Mouse (Mus musculus) CH12.LX (cell line): ENCODE data around the gene Rassf8. TPM values are rescaled to one million over a fixed set of nuclear protein-coding genes. Genes with fewer than 3 reads are reported as not detected.

Source experiments
- DNase-seq: peaks from one replicate; pipeline ENCODE4 v3.0.0-alpha.2; 2013; ENCODE audit errors: extremely low read depth
- H3K27ac ChIP-seq: 2 replicates; pipeline ENCODE4 v1.5.1; 2012; ENCODE audit warnings: low read depth, mild to moderate bottlenecking, control low read depth, moderate library complexity; ENCODE audit not compliant: insufficient read depth
- H3K27me3 ChIP-seq: replicated peaks from 2 replicates; pipeline ENCODE3; 2012; ENCODE audit warnings: inconsistent platforms
- H3K36me3 ChIP-seq, 2 experiments: replicated peaks in 1 of 2; 2 replicates each; pipeline versions ENCODE3 to v1.6.1; 2012; ENCODE audit warnings: inconsistent platforms in 1 of 2, low read length in 1 of 2, mild to moderate bottlenecking in 1 of 2, mixed read lengths in 1 of 2, moderate library complexity in 1 of 2; ENCODE audit not compliant: control insufficient read depth in 1 of 2, insufficient read depth in 1 of 2
- H3K4me1 ChIP-seq, 2 experiments: 2 replicates each; pipeline ENCODE4 v1.6.1; 2012; ENCODE audit warnings: inconsistent platforms in 1 of 2, moderate library complexity in 1 of 2; ENCODE audit not compliant: insufficient read depth in 2 of 2, control insufficient read depth in 1 of 2
- H3K4me2 ChIP-seq: 2 replicates; pipeline ENCODE4 v1.6.1; 2012; ENCODE audit warnings: low read depth, mild to moderate bottlenecking, control low read depth; ENCODE audit not compliant: poor library complexity, insufficient read depth, severe bottlenecking
- H3K4me3 ChIP-seq, 3 experiments: fragments of 150-350 bp in 1 of 3; sonication (generic) in 1 of 3; replicated peaks in 1 of 3; 2 replicates each; pipeline versions ENCODE3 to v1.5.1; 2011 to 2012; ENCODE audit warnings: low read depth in 2 of 3, low read length in 2 of 3, mild to moderate bottlenecking in 2 of 3, moderate library complexity in 2 of 3, control low read depth in 1 of 3, improper control_type of control experiment in 1 of 3, inconsistent platforms in 1 of 3, mixed read lengths in 1 of 3; ENCODE audit not compliant: poor library complexity in 1 of 3
- H3K79me2 ChIP-seq: replicated peaks from 2 replicates; pipeline ENCODE4 v1.6.1; 2012; ENCODE audit warnings: mild to moderate bottlenecking, moderate library complexity; ENCODE audit not compliant: control insufficient read depth, poor library complexity, insufficient read depth, severe bottlenecking; ENCODE audit errors: extremely low read depth
- H3K9ac ChIP-seq: 2 replicates; pipeline ENCODE4 v1.6.1; 2012; ENCODE audit warnings: low read depth, mild to moderate bottlenecking, control low read depth, moderate library complexity; ENCODE audit not compliant: insufficient read depth
- H3K9me3 ChIP-seq: replicated peaks from 2 replicates; pipeline ENCODE3; 2012; ENCODE audit warnings: low read length, inconsistent platforms, mixed read lengths
- BHLHE40 ChIP-seq: IDR thresholded peaks from 2 replicates; pipeline ENCODE4 v1.6.1; 2011; ENCODE audit warnings: mild to moderate bottlenecking, low read depth, low read length, improper control_type of control experiment
- CHD1 ChIP-seq: IDR thresholded peaks from 2 replicates; pipeline ENCODE4 v1.6.1; 2012; ENCODE audit warnings: low read depth, low read length, improper control_type of control experiment, inconsistent platforms
- CHD2 ChIP-seq: IDR thresholded peaks from 2 replicates; pipeline ENCODE4 v1.6.1; 2011; ENCODE audit warnings: low read length, improper control_type of control experiment
- EP300 ChIP-seq: IDR thresholded peaks from 2 replicates; pipeline ENCODE4 v1.6.1; 2011; ENCODE audit warnings: low read length, improper control_type of control experiment
- GABPA ChIP-seq: IDR thresholded peaks from 2 replicates; pipeline ENCODE4 v1.6.1; 2012; ENCODE audit warnings: low read depth, low read length, improper control_type of control experiment, inconsistent platforms; ENCODE audit not compliant: insufficient replicate concordance
- HCFC1 ChIP-seq: IDR thresholded peaks from 2 replicates; pipeline ENCODE4 v1.6.1; 2012; ENCODE audit warnings: low read depth, mild to moderate bottlenecking, inconsistent platforms, low read length, improper control_type of control experiment
- JUN ChIP-seq: IDR thresholded peaks from 2 replicates; pipeline ENCODE4 v1.6.1; 2011; ENCODE audit warnings: low read depth, mild to moderate bottlenecking, low read length, improper control_type of control experiment, moderate library complexity; ENCODE audit not compliant: insufficient read depth
- KAT2A ChIP-seq: IDR thresholded peaks from 2 replicates; pipeline ENCODE4 v1.6.1; 2012; ENCODE audit warnings: low read length, improper control_type of control experiment, inconsistent platforms; ENCODE audit not compliant: insufficient replicate concordance
- MAX ChIP-seq: IDR thresholded peaks from 2 replicates; pipeline ENCODE4 v1.6.1; 2011; ENCODE audit warnings: low read length, improper control_type of control experiment
- NRF1 ChIP-seq: IDR thresholded peaks from 2 replicates; pipeline ENCODE4 v1.6.1; 2014; ENCODE audit warnings: low read depth, mild to moderate bottlenecking, inconsistent platforms, low read length, improper control_type of control experiment, moderate library complexity
- POLR2AphosphoS2 ChIP-seq: IDR thresholded peaks from 2 replicates; pipeline ENCODE4 v1.6.1; 2011; ENCODE audit warnings: low read depth, low read length, improper control_type of control experiment
- SIN3A ChIP-seq: IDR thresholded peaks from 2 replicates; pipeline ENCODE4 v1.6.1; 2012; ENCODE audit warnings: low read length, improper control_type of control experiment, inconsistent platforms
- SMC3 ChIP-seq: IDR thresholded peaks from 2 replicates; pipeline ENCODE4 v1.6.1; 2011; ENCODE audit warnings: low read depth, low read length, improper control_type of control experiment
- TBP ChIP-seq: conservative IDR thresholded peaks from 2 replicates; pipeline ENCODE4 v1.6.1; 2011; ENCODE audit warnings: low read depth, low read length, improper control_type of control experiment
- UBTF ChIP-seq: IDR thresholded peaks from 2 replicates; pipeline ENCODE4 v1.6.1; 2012; ENCODE audit warnings: low read depth, mild to moderate bottlenecking, inconsistent platforms, low read length, improper control_type of control experiment, moderate library complexity
- ZKSCAN1 ChIP-seq: IDR thresholded peaks from 2 replicates; pipeline ENCODE4 v1.6.1; 2012; ENCODE audit warnings: low read depth, inconsistent platforms, low read length, improper control_type of control experiment, borderline replicate concordance
- ZNF384 ChIP-seq: IDR thresholded peaks from 2 replicates; pipeline ENCODE4 v1.6.1; 2012; ENCODE audit warnings: low read depth, low read length, improper control_type of control experiment, inconsistent platforms
- dilution Hi-C: fragments of 300-500 bp; cut with MboI; formaldehyde crosslinking; loops from 2 replicates; pipeline ENCODE4 v1.14.3; 2020; ENCODE audit warnings: low sequenced_read_pairs; ENCODE audit not compliant: extremely low pct_unique_long_range_greater_than_20kb, extremely low pct_ligation_motif_present
- in situ Hi-C: fragments of 300-500 bp; cut with MboI; formaldehyde crosslinking; loops from 3 replicates; pipeline ENCODE4 v1.14.3; 2019; ENCODE audit warnings: low sequenced_read_pairs, low pct_ligation_motif_present, low pct_unique_long_range_greater_than_20kb, mixed read lengths
- polyA plus RNA-seq: library from polyadenylated mRNA; unstranded; fragments of >175 nt; gene quantifications from 2 replicates; pipeline ENCODE4 v1.2.1, GENCODE M21; 2012; ENCODE audit warnings: low read depth; ENCODE audit not compliant: insufficient read length
- total RNA-seq, 2 experiments: library from RNA; depleted of rRNA; stranded (reverse); fragments of 300-350 nt in 1 of 2; fragments of >200 nt in 1 of 2; gene quantifications; 2 replicates each; pipeline ENCODE4 v1.2.3; 2012 to 2014

The Rassf8 gene
- total and polyA plus RNA-seq, 3 experiments = 0.34 to 0.59 (median 0.48) TPM

DNA sequence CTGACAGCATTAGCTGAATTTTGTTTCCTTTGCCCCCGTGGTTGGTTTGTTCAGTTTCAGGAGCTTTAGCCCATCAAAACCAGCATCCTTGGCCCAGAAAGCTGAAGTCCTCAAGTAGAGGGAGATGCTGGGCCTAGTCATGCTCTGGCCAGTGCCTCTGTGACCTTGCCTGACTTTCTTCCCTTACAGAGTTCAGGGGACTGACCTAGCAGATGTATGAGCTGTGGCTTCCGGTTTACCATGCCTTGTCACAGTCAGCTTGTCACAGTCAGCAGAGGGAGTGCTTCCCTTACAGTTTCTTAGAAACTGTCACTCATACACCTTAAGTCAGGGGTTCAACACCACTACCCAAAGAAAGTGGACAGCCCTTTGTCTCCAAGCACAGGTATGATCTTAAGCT lies 113.8 kb downstream of the Rassf8 start (continued):
- TF ChIP-seq HCFC1 = peak; percentile 55; the same call in 1 of the 2 replicates
- TF ChIP-seq ZNF384 = no peak

DNA sequence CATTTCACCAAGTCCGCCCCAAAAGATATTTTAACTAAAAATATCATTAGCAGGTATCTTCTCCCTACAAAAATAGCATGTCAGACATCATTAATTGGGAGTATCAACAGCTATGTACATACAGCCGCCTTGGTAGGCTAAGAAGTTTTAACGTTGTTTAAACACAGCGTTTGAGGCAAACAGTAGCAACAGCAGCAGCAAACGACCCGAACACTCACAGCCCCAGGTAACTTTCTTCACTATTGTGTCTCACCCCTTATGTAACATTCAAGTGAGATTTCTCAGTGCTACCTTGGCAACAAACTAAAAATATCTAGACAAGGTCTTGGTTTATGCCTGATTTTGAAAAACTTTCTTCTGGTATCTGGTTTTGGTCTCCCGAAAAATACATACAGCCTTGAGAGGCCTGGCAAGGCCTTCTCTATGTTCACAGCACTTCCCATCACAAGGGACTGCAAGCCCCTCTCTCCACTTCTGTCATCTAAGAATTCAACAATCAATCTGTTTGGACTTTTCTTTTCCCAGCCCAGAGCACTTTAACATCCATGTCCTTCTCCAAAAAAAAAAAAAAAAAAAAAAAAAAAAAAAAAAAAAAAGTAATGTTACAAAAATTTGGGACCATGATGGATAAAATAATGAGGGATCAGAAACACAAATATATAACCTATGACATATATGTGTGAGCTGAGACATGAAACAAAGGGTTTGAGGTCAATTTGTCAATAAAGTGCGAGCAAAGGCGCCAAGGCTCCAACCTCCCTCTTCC lies 115.1 kb downstream of the Rassf8 start:
- peak overlapping the region; percentile 88 for H3K27ac ChIP-seq
- dilution Hi-C loops = no loop called here
- TF ChIP-seq POLR2AphosphoS2 (0 out of 2 replicates have a peak, but pooled peaks have one; percentile 21), MAX (no peak), EP300 (no peak), TBP (peak; percentile 53; the same call in 1 of the 2 replicates), CHD2 (0 out of 2 replicates have a peak, but pooled peaks have one; percentile 22), HCFC1 (0 out of 2 replicates have a peak, but pooled peaks have one; percentile 20), UBTF (peak; percentile 59), BHLHE40 (0 out of 2 replicates have a peak, but pooled peaks have one; percentile 22), KAT2A (0 out of 2 replicates have a peak, but pooled peaks have one; percentile 30), ZNF384 (peak; percentile 77), NRF1 (no peak), SMC3 (0 out of 2 replicates have a peak, but pooled peaks have one; percentile 4), CHD1 (peak; percentile 96), SIN3A (peak; percentile 78; the same call in 1 of the 2 replicates)
- TF ChIP-seq, all 38 proteins: peak for 11

DNA sequence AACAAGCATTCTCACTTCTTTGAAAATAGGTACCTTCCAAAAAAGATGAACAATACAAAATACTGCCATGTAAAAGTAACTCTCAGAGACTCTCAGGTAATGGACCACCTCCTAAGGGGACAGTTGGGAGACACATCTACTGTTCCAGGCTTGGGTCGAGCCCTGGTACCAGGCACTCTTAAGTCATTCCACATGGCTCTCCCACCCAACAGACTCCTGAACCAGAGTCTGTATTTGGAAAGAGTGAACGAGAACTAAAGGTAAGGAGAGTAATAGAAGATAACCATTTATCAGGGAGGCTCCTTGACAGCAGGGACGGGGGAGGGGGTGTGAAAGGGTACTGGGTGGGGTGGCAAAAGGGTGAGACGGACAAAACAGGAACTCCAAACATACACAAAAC lies 115.8 kb downstream of the Rassf8 start:
- dilution Hi-C loops = no loop called here
- peaks cover 2 to 41% of the 10 kb centered on the region in 2 experiments for H3K36me3 ChIP-seq
- no peaks in the 10 kb centered on the region for H3K27me3 ChIP-seq
- no peak for DNase-seq
- no peak for TF ChIP-seq CHD1
- TF ChIP-seq GABPA = no peak
- no peak for TF ChIP-seq SIN3A
- no peak for TF ChIP-seq ZKSCAN1
- no peak for TF ChIP-seq JUN
- TF ChIP-seq, all 38 proteins: peak for 0
- peak overlapping the region; percentile 88 for H3K27ac ChIP-seq
- in situ Hi-C loops = no loop called here
- peak overlapping the region; percentile 75 to 92 (median 82) for H3K4me3 ChIP-seq
- peak overlapping the region; percentile 67 for H3K9ac ChIP-seq
- peaks cover 55% of the 10 kb centered on the region for H3K79me2 ChIP-seq
- no peaks in the 10 kb centered on the region for H3K9me3 ChIP-seq
- peaks cover 9 to 45% of the 10 kb centered on the region in 2 experiments for H3K4me1 ChIP-seq
- H3K4me2 ChIP-seq = peak overlapping the region; percentile 59

More for the DNA sequence above, 115.1 kb downstream of the Rassf8 start:
- peaks cover 59% of the 10 kb centered on the region for H3K79me2 ChIP-seq
- H3K4me3 ChIP-seq = peak overlapping the region; percentile 75 to 92 (median 82)
- H3K4me1 ChIP-seq = peaks cover 11 to 46% of the 10 kb centered on the region in 2 experiments
- H3K9me3 ChIP-seq = no peaks in the 10 kb centered on the region
- H3K9ac ChIP-seq = peak overlapping the region; percentile 67
- DNase-seq = no peak
- H3K27me3 ChIP-seq = no peaks in the 10 kb centered on the region
- H3K36me3 ChIP-seq = peaks cover 2 to 45% of the 10 kb centered on the region in 2 experiments
- H3K4me2 ChIP-seq = peak overlapping the region; percentile 59
- in situ Hi-C loops = no loop called here
